10 mouse cellular contexts compared by ENCODE assay signal in the genomic region with DNA sequence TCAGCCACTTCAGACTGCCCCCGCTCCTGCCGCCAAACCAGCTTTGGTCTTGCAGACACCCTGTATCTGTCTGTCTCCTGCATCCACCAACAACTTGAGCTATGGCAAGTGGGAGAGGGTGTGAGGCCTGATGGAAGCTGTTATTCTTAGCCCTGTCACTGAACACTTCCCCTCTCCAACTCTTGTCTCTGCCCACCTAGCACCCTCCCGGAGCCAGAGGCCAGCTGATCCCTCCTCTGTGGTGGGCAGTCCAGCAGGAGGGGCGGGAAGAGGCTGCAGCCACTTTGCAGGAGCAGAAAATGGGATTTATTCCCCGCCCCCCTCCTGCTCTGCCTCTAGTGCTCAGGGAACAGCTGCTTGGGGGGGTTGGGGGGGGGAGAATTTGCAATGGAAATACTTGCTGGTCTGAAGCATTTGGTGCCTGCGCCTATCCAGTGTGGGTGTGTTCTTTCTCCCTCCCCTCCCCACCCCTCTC.
DNase-seq lines count a peak whose midpoint lies in the region; ATAC-seq and TF ChIP-seq lines count a peak whose summit lies in the region.
"Had no signal": no experiment of that assay in that cellular context is flagged by ENCODE, and none has a peak within 500 bp of the region (broad histone marks: within the 10 kb centered on the region; RNA-seq: fewer than 3 reads in every experiment).

No protein-coding gene starts in this region.

- H3K9me3 ChIP-seq in heart, embryonic 13.5 days, result peaks cover 4% of the 10 kb centered on the region; the same call in 1 of the 2 replicates
- H3K9me3 ChIP-seq in liver, postnatal 0 days (ENCODE audit: low read length), result no peaks in the 10 kb centered on the region
- H3K9me3 ChIP-seq: hindbrain, embryonic 15.5 days had no signal

- ATAC-seq in heart, embryonic 13.5 days (ENCODE audit: extremely low read depth, insufficient number of reproducible peaks, low FRiP score, low TSS enrichment), result peak; percentile 62; the same call in 1 of the 2 replicates
- no peak for ATAC-seq in inflammation-experienced regulatory T-cells, adult 6 months
- no peak for ATAC-seq in liver, postnatal 0 days

- no peak for TF ChIP-seq CTCF in liver, postnatal 0 days (IDR thresholded peaks at IDR 0.05; ENCODE audit: low read depth)

- TF ChIP-seq EP300 in liver, postnatal 0 days (IDR thresholded peaks at IDR 0.05; ENCODE audit: low read depth), result no peak

- no peak overlapping the region for H3K4me3 ChIP-seq in heart, embryonic 13.5 days
- no peak overlapping the region for H3K4me3 ChIP-seq in liver, postnatal 0 days (ENCODE audit: low read depth, low read length)
- H3K4me3 ChIP-seq: hindbrain, embryonic 15.5 days had no signal

- peak overlapping the region; percentile 52 for H3K9ac ChIP-seq in heart, embryonic 13.5 days
- H3K9ac ChIP-seq in liver, postnatal 0 days (replicated peaks), result no peak overlapping the region
- H3K9ac ChIP-seq: hindbrain, embryonic 15.5 days had no signal

- H3K4me1 ChIP-seq in heart, embryonic 13.5 days, result peaks cover 55% of the 10 kb centered on the region
- no peaks in the 10 kb centered on the region for H3K4me1 ChIP-seq in liver, postnatal 0 days (ENCODE audit: insufficient read depth)

- H3K4me2 ChIP-seq in heart, embryonic 13.5 days, result peak overlapping the region; percentile 24
- no peak overlapping the region for H3K4me2 ChIP-seq in liver, postnatal 0 days (ENCODE audit: low read depth, low read length)
- H3K4me2 ChIP-seq: hindbrain, embryonic 15.5 days had no signal

- DNase-seq in heart, postnatal 14 days, result no peak
- DNase-seq in right cerebral cortex, adult 18-20 months, result peak; percentile 82
- DNase-seq in right cerebral cortex, postnatal 4 days, result no peak
- DNase-seq in left cerebral cortex, postnatal 36 days (ENCODE audit: low spot score in 2 of 2), result peak; percentile 67 to 79
- DNase-seq in right cerebral cortex, postnatal 36 days (ENCODE audit: low spot score in 2 of 2), result peak; percentile 65 to 79
- DNase-seq in liver, postnatal 0 days, result no peak
- DNase-seq: cerebellum, adult 9-10 months had no signal

- 14% methylated on average over 6 of the region's 6 CpGs for WGBS in heart, embryonic 13.5 days
- 59% methylated on average over 6 of the region's 6 CpGs for WGBS in liver, postnatal 0 days (ENCODE audit: insufficient replicate concordance)

- H3K36me3 ChIP-seq in heart, embryonic 13.5 days, result no peaks in the 10 kb centered on the region
- no peaks in the 10 kb centered on the region for H3K36me3 ChIP-seq in liver, postnatal 0 days (replicated peaks; ENCODE audit: insufficient read depth, low read length)
- H3K36me3 ChIP-seq: hindbrain, embryonic 15.5 days had no signal

- intact Hi-C loops in heart, postnatal 14 days (cut with DNase I), result no loop called here
- intact Hi-C loops in left cerebral cortex, postnatal 36 days (cut with DNase I), result no loop called here

- peak overlapping the region; percentile 87 for H3K27ac ChIP-seq in heart, embryonic 13.5 days (replicated peaks)
- H3K27ac ChIP-seq in liver, postnatal 0 days (ENCODE audit: low read depth), result no peak overlapping the region
- H3K27ac ChIP-seq: hindbrain, embryonic 15.5 days had no signal

- no peaks in the 10 kb centered on the region for H3K27me3 ChIP-seq in heart, embryonic 13.5 days (replicated peaks)
- no peaks in the 10 kb centered on the region for H3K27me3 ChIP-seq in liver, postnatal 0 days (ENCODE audit: insufficient read depth, low read length)
- H3K27me3 ChIP-seq: hindbrain, embryonic 15.5 days had no signal

Comparison
In these comparisons a context has a peak if more than half of its experiments do, and no peak if none do; other contexts are left out.
1. DNase-seq: peak in right cerebral cortex, adult 18-20 months (single experiment), left cerebral cortex, postnatal 36 days (2 of 2) and right cerebral cortex, postnatal 36 days (2 of 2); none in heart, postnatal 14 days (0 of 2), right cerebral cortex, postnatal 4 days (single experiment) and liver, postnatal 0 days (single experiment).